Mouse (Mus musculus) kidney, embryonic 15.5 days (tissue): ENCODE measurements around the gene Ank. TPM values are rescaled to one million over a fixed set of nuclear protein-coding genes. Genes with fewer than 3 reads are reported as not detected.

Source experiments
- ATAC-seq: fragments of 200-750 bp; cut with Nextera tagmentation; replicated peaks from 2 replicates; pipeline ENCODE4 v1.8.0; 2017; ENCODE audit warnings: moderate TSS enrichment; ENCODE audit not compliant: low FRiP score
- H3K27ac ChIP-seq: fragments of 300-500 bp; sonication (generic); 2 replicates; pipeline ENCODE4 v1.5.1; 2015; ENCODE audit warnings: mild to moderate bottlenecking, inconsistent platforms
- H3K27me3 ChIP-seq: fragments of 300-500 bp; sonication (generic); 2 replicates; pipeline ENCODE4 v1.6.1; 2015; ENCODE audit warnings: inconsistent platforms
- H3K36me3 ChIP-seq: fragments of 300-500 bp; sonication (generic); 2 replicates; pipeline ENCODE4 v1.6.1; 2015; ENCODE audit warnings: inconsistent platforms
- H3K4me1 ChIP-seq: fragments of 300-500 bp; sonication (generic); 2 replicates; pipeline ENCODE4 v1.6.1; 2015; ENCODE audit warnings: inconsistent platforms
- H3K4me2 ChIP-seq: fragments of 300-500 bp; sonication (generic); 2 replicates; pipeline ENCODE4 v1.6.1; 2015; ENCODE audit warnings: moderate library complexity, mild to moderate bottlenecking, inconsistent platforms
- H3K4me3 ChIP-seq: fragments of 300-500 bp; sonication (generic); replicated peaks from 2 replicates; pipeline ENCODE4 v1.5.1; 2015; ENCODE audit warnings: mild to moderate bottlenecking, inconsistent platforms
- H3K9ac ChIP-seq: fragments of 300-500 bp; sonication (generic); 2 replicates; pipeline ENCODE4 v1.6.1; 2015; ENCODE audit warnings: mild to moderate bottlenecking, inconsistent platforms
- H3K9me3 ChIP-seq: fragments of 300-500 bp; sonication (generic); replicated peaks from 2 replicates; pipeline ENCODE4 v1.6.1; 2016; ENCODE audit warnings: inconsistent platforms
- WGBS: fragments of 180-500 bp; shearing (Covaris S2); methylation state at CpG from one replicate; pipeline ENCODE4 v1.1.7; 2015; ENCODE audit warnings: mixed read lengths; 5-methylcytosine and 5-hydroxymethylcytosine counted together
- polyA plus RNA-seq: library from polyadenylated mRNA; unstranded; fragments of >200 nt; fragmentation: Nextera tagmentation; extraction: Ambion mirVana; gene quantifications from 2 replicates; pipeline ENCODE4 v1.2.1, GENCODE M21; 2015

The Ank gene
- polyA plus RNA-seq, 1 experiment from 2014 or later: 8.8 TPM

DNA sequence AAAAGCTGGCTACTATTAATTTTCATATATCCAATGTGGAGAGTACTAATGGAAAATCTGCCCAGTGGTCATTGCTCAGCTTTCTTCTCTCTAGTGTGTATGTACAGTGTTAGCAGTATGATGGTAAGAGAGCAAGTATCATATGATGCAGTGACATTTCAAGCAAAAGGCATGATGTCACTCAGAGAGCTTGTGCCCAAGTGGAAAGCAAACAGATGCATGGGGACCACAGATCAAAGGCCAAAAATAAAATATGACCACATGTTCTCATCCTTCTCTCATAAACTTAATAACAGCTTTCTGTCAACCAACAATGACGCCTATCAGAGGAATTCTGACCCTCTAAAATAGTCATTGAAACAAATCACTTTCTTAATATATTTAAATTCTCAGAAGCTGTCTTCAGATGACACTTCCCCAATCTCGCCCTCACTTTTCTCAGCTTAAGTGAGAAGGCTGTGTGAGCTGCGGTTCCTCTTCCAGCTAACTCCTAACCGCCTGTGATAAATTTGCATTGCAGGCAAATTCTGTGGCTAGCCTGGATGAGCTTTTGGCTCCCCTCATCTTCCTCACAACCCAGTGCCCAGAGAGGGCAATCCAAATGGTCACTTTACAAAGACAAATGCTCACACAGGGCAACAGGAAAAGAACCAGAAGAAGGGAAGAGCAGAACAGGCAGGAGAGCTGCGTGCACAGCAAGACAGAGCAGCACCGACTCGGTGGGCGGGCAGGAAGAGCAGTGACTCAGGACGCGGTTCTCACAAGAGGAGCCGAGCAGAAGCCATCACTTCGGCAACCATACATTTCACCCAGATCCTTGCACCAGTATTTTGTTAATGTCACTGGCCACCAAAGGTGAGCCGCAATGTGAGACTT lies 158.8 kb downstream of the Ank start:
- Histone ChIP-seq H3K9me3 (no peaks in the 10 kb centered on the region), H3K9ac (no peak overlapping the region), H3K4me3 (no peak overlapping the region), H3K36me3 (peaks cover 30% of the 10 kb centered on the region), H3K4me2 (no peak overlapping the region), H3K27ac (no peak overlapping the region), H3K27me3 (no peaks in the 10 kb centered on the region), H3K4me1 (peaks cover 20% of the 10 kb centered on the region)
- no peak for ATAC-seq
- 87% methylated on average over 13 of the region's 13 CpGs for WGBS

DNA sequence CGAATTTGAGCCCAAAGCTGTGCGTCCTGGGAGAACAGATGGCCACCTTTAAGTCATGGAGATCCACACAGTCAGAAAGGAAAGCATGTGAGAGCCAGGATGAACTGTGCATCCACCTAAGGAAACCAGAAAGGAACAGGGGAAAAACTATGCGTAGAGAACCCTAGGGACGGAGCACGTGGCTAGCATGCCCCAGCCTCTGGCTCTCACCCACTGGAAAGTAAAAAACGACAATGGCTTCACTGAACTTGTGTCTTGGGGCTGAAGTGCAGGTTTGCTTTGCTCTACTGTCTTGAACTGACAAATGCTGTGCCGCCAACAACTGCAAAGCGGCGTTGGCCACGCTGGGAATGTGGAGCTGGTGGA lies 159.4 kb downstream of the Ank start:
- H3K27me3 ChIP-seq: no peaks in the 10 kb centered on the region
- peaks cover 24% of the 10 kb centered on the region for H3K36me3 ChIP-seq
- H3K4me2 ChIP-seq: no peak overlapping the region
- H3K9ac ChIP-seq: no peak overlapping the region
- H3K27ac ChIP-seq: no peak overlapping the region; the same call in 1 of the 2 replicates
- no peak for ATAC-seq
- no peak overlapping the region for H3K4me3 ChIP-seq
- 90% methylated on average over 10 of the region's 10 CpGs for WGBS
- H3K9me3 ChIP-seq: no peaks in the 10 kb centered on the region
- H3K4me1 ChIP-seq: peaks cover 21% of the 10 kb centered on the region

DNA sequence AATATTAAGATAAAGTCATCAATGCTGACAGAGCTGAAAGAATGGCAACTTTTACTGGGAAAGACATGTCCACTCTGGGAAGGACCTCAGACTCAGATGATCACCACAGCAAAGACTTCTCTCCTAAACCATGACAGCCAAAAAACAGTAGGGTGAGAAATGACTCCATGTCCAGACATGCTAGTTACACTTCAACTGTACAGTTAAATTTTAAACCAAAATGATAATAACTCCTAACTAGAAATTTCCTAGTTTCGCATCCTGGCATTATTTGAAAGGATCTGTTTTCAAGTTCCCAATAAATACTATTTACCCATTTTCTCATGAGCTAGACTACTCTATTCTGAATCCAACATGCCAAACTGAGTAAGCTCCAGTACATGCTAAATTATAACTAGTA lies 159.8 kb downstream of the Ank start:
- Histone ChIP-seq H3K4me2 (no peak overlapping the region), H3K27ac (no peak overlapping the region; the same call in 1 of the 2 replicates), H3K4me1 (peaks cover 25% of the 10 kb centered on the region), H3K27me3 (no peaks in the 10 kb centered on the region), H3K4me3 (no peak overlapping the region), H3K36me3 (peaks cover 20% of the 10 kb centered on the region), H3K9ac (no peak overlapping the region), H3K9me3 (no peaks in the 10 kb centered on the region)
- WGBS: 74% methylated on average over 1 of the region's 1 CpGs
- ATAC-seq: no peak

DNA sequence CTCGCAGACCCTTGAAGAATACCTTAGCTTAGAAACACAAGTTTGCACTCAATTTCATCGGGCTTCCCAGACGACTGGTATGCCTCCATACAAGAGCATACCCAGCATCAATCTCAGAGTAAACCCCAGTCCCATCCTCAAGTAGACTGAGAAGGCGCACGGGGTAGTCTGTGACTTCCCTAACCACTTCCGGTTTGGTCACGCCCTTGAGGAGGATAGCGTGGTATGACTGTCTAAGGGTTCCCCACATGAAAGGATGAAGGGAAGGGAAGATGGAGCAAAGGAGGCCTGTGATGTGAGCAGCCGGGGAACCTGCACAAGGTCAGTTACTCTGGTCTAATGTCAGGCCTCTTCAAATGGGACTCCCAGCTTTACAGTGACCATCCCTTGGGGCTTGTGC lies 161.3 kb downstream of the Ank start:
- WGBS: 94% methylated on average over 9 of the region's 9 CpGs
- Histone ChIP-seq H3K4me3 (no peak overlapping the region), H3K27ac (no peak overlapping the region), H3K9me3 (no peaks in the 10 kb centered on the region), H3K36me3 (peaks cover 15% of the 10 kb centered on the region; the same call in 1 of the 2 replicates), H3K4me1 (peaks cover 26% of the 10 kb centered on the region), H3K9ac (no peak overlapping the region), H3K4me2 (no peak overlapping the region), H3K27me3 (no peaks in the 10 kb centered on the region)
- ATAC-seq: no peak

DNA sequence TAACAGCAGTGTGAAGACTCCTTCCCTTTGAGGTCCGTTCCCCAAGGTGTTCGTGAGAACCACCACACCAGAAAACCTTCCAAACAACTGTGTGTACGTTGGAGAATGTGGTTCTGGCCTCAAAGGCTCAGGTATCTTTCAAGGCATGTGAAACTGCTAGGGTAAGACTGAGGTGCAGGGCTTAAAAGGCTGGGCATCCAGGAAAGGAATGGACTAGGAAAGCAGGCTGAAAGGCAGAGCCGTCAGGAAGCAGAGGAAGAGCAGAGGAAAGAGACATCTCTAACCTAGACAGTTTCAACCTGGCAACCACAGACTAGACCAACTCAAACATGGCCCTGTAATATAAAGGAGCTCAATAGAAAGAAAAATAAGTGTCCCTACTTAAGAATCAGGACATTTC lies 162.6 kb downstream of the Ank start:
- Histone ChIP-seq H3K27me3 (no peaks in the 10 kb centered on the region), H3K9me3 (no peaks in the 10 kb centered on the region), H3K27ac (no peak overlapping the region), H3K9ac (no peak overlapping the region), H3K36me3 (0 out of 2 replicates have a peak, but pooled peaks cover 9% of the 10 kb centered on the region), H3K4me2 (peak overlapping the region; percentile 91), H3K4me3 (peak overlapping the region; percentile 97), H3K4me1 (peaks cover 26% of the 10 kb centered on the region)
- ATAC-seq: no peak
- 80% methylated on average over 4 of the region's 4 CpGs for WGBS

DNA sequence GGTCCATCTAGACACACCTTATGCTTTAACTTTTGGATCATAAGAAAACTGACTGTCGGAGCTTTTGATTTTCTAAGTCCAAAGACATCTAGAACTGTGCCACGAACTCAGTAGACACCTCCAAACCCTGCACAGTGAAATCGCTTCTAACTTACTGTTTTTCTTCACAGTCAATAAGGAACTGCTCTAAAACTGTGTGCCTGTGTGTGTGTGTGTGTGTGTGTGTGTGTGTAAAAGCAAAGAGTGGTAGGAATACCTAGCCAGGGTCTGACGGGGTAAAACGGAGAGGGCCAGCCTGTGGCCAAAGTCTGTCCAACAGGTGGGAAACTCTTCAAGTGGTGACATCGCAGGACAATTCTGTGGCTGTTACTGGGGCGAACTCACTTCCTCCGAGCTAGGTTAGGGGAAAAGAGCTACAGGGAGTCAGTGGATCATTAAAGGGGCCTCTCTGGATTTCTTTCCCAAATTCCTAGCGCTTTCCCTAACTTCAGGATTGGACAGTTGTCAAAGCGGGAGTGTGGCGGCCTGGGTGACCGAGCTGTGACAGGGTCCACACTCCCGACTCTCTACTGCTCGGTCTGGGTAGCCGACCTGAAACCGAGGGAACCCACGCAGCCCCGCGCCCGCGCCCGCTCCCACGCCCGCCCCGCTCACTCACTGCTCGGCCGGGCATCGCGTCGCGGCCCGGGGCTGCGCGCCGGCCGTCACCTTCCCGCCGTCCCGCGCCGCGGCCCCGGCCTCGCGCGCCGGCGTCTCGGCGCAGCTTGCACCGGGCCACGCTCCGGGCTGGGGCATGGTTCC lies 163.5 kb downstream of the Ank start:
- peak overlapping the region; percentile 97 for H3K4me3 ChIP-seq
- H3K4me2 ChIP-seq: peak overlapping the region; percentile 91
- peak overlapping the region; percentile 87 for H3K9ac ChIP-seq
- H3K36me3 ChIP-seq: 0 out of 2 replicates have a peak, but pooled peaks cover 9% of the 10 kb centered on the region
- peak; percentile 74 for ATAC-seq
- H3K27me3 ChIP-seq: no peaks in the 10 kb centered on the region
- peaks cover 26% of the 10 kb centered on the region for H3K4me1 ChIP-seq
- H3K27ac ChIP-seq: peak overlapping the region; percentile 75
- WGBS: 2% methylated on average over 40 of the region's 53 CpGs
- H3K9me3 ChIP-seq: no peaks in the 10 kb centered on the region

DNA sequence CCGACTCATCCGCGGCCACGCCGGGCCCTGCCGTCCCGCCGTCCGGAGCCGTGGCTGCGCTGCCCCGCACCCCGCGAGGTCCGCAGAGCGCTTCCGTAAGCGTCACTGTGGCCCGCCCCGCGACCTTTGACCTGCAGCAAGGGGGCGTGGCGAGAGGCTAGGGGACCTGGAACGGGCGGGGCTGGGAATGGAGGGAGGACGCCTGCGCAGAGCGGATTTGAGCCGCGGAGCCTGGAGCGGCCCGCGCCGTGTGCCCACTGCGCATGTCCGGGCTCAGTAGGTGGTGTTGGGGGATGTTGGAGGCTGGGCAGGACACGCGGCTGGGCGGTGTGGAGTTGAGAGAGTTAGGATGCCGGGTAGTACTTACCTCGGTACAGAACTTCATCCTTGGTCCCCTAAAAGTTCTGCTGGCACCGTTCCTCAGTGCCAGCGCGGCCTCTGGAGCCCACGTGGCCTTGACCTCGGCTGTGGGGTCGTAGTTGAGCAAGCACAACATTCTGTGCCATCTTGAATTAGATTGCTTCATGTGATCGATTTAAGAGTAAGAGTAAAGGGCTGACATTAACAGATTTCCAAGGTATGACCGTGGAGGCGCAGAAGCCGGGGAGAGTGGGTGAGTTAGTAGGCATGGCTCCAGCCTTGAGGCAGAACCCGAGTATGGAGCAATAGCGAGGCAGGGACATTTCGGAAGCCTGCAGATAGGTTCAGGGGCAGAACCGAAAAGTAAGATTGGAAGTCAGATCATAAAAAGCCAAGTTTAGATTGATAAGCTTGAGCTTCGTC lies 164.3 kb downstream of the Ank start, which contains the start of gene Otulin:
TSS of gene Otulin (minus strand) at position 93 of the 783 bp plus-strand sequence.
- peak; percentile 99 for ATAC-seq
- Histone ChIP-seq H3K4me3 (peak within 1 kb of the TSS; percentile 97), H3K27me3 (no peaks in the 10 kb centered on the region), H3K27ac (peak within 1 kb of the TSS; percentile 75), H3K9me3 (no peaks in the 10 kb centered on the region), H3K36me3 (0 out of 2 replicates have a peak, but pooled peaks cover 4% of the 10 kb centered on the region), H3K9ac (peak within 1 kb of the TSS; percentile 87), H3K4me2 (peak within 1 kb of the TSS; percentile 91), H3K4me1 (peaks cover 26% of the 10 kb centered on the region)
- WGBS: 6% methylated on average over 55 of the region's 56 CpGs

DNA sequence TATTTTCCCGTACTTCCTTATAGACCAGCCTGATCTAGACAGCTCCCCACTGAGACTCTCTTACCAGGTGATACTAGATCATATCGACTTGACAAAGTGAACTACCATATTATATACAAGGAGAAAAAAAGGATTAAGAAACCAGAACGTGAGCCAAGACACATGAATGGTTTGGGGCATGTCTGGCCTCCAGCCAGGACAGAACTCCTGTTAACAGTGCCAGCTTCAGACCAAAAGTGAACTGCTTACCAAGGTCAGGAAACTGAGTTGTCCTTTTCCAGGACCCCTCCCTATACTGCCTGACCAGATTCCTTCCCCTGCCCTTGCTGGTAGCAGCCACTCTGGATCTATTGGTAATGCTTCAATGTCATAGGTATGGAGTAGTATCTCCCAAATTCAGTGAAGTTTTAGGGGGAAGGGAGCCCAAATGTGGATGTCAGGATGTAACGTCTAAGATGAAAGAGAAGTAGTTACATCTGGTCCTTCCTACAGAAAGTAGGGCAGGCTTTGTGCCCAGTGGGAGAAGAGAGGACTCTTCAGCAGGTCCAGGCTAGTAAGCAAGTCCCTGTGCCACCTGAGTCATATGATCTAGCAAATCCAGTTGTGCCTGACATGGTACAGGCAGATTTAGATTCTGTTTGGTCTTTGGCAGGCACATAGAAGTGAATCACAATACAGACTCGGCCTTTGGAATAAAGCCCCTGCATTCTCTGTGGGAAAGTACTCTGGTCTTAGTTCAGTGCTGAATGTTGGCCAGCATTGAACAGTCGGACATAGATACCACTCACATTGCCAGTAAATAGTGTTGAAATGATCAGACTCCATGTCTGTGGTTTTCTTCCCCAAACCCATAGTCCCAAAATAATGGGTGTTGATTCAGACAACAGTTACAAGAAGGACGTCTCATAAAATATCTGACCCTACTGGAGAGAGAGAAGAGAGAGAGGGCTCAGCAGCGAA lies 167.7 kb downstream of the Ank start:
- Histone ChIP-seq H3K27me3 (no peaks in the 10 kb centered on the region), H3K4me2 (no peak overlapping the region), H3K9me3 (no peaks in the 10 kb centered on the region), H3K27ac (no peak overlapping the region), H3K4me3 (no peak overlapping the region), H3K4me1 (peaks cover 14% of the 10 kb centered on the region), H3K36me3 (no peaks in the 10 kb centered on the region), H3K9ac (no peak overlapping the region)
- 81% methylated on average over 8 of the region's 8 CpGs for WGBS
- no peak for ATAC-seq

DNA sequence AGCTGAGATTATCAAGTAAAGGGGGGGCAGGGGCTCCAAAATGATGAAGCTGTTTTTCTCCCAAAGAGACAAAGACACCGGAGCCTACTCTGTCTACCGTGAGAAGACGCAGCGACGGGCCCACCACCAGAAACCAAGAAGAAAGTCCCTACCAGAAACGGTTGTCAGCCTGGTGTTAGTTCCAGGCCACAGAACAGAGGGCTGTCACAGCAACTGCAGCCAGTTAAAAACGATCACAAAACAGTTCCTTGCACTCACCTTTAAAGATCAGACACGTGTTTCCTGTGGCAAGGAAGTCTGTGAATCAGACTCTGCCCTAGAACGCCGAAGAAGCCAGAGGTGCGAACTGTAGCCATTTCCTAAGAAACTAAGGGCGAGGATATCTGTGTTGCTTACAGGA lies 174.7 kb downstream of the Ank start:
- no peak overlapping the region for H3K27ac ChIP-seq
- H3K27me3 ChIP-seq: no peaks in the 10 kb centered on the region
- no peak for ATAC-seq
- no peaks in the 10 kb centered on the region for H3K9me3 ChIP-seq
- H3K4me3 ChIP-seq: no peak overlapping the region
- no peaks in the 10 kb centered on the region for H3K4me1 ChIP-seq
- H3K4me2 ChIP-seq: no peak overlapping the region
- H3K9ac ChIP-seq: no peak overlapping the region
- H3K36me3 ChIP-seq: no peaks in the 10 kb centered on the region
- 61% methylated on average over 12 of the region's 12 CpGs for whole genome bisulfite sequencing

DNA sequence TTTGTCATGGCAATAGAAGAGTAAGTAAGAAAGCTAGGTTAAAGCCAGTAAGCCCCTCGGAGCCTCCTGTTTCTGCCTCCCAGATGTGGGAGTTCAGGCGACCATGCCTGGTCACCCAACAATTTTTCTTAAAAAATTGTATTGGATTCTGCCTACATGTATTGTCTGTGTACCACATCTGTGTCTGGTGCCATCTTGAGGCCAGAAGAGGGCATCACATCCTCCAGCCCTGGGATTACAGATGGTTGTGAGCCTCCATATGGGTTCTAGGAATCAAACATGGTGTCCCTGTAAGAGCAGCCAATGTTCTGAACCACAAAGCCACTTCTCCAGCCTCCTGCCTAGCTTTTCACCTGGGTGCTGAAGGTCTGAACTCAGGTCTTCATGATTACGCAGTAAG lies 176.4 kb downstream of the Ank start:
- no peak overlapping the region for H3K27ac ChIP-seq
- H3K4me1 ChIP-seq: no peaks in the 10 kb centered on the region
- ATAC-seq: no peak
- no peak overlapping the region for H3K4me2 ChIP-seq
- WGBS: 82% methylated on average over 3 of the region's 3 CpGs
- H3K4me3 ChIP-seq: no peak overlapping the region
- no peak overlapping the region for H3K9ac ChIP-seq
- H3K9me3 ChIP-seq: no peaks in the 10 kb centered on the region
- H3K36me3 ChIP-seq: no peaks in the 10 kb centered on the region
- no peaks in the 10 kb centered on the region for H3K27me3 ChIP-seq
